Mouse (Mus musculus) ES-E14 (cell line): ENCODE results near the gene Umodl1.

Experiments used
- CHD2 ChIP-seq: IDR thresholded peaks from 2 replicates; pipeline ENCODE4 v1.6.1; 2014; ENCODE audit warnings: mild to moderate bottlenecking, low read depth, low read length, inconsistent platforms
- HCFC1 ChIP-seq: IDR thresholded peaks from 2 replicates; pipeline ENCODE4 v1.6.1; 2012; ENCODE audit warnings: low read length, inconsistent platforms, borderline replicate concordance; ENCODE audit not compliant: insufficient read depth
- MAFK ChIP-seq: IDR thresholded peaks from 2 replicates; pipeline ENCODE4 v1.6.1; 2014; ENCODE audit warnings: mild to moderate bottlenecking, low read depth, low read length, inconsistent platforms; ENCODE audit not compliant: insufficient read depth
- ZC3H11A ChIP-seq: IDR thresholded peaks from 2 replicates; pipeline ENCODE4 v1.6.1; 2012; ENCODE audit warnings: low read depth, mild to moderate bottlenecking, inconsistent platforms, low read length, borderline replicate concordance

DNA sequence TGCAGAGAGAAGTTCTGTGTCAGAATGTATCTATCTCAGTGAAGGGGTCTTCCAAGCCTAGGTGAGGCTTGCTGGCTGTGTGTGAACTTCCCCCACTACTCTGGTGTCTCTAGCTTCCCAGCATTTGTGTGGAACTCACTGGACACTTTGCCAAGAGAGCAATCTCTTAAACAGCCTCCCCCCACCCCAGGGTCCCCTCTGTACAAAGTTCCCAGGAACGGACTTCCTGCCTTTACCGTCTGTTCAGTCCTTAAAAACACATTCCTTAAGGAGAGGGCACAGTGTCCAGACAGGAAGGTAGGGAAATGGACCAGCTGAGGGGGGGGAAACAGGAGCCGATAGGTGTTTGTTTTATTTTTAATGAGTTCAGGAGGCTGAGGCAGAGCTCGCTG lies 105.8 kb downstream of the Umodl1 start:
- TF ChIP-seq MAFK (no peak), HCFC1 (no peak), CHD2 (no peak), ZC3H11A (no peak)
